Mouse (Mus musculus) heart, embryonic 14.5 days (tissue): ENCODE data around the gene Camk2g. TPM values are rescaled to one million over a fixed set of nuclear protein-coding genes. Genes with fewer than 3 reads are reported as not detected.
A peak's percentile ranks its signal among the peaks of the same experiment; 100 is the strongest.

Experiments used
- ATAC-seq: fragments of 200-750 bp; cut with Nextera tagmentation; 2 replicates; pipeline ENCODE4 v1.8.0; 2017; ENCODE audit warnings: low read depth, moderate TSS enrichment; ENCODE audit not compliant: insufficient number of reproducible peaks, insufficient read depth, low FRiP score
- H3K27ac ChIP-seq, 2 experiments: fragments of 200-500 bp in 1 of 2; fragments of 300-500 bp in 1 of 2; sonication (generic) in 1 of 2; replicated peaks in 1 of 2; 2 replicates each; pipeline ENCODE4 v1.5.1; 2012 to 2014; ENCODE audit warnings: low read depth in 2 of 2, low read length in 2 of 2, control low read depth in 1 of 2, mild to moderate bottlenecking in 1 of 2, mixed read lengths in 1 of 2; ENCODE audit not compliant: control insufficient read depth in 1 of 2, insufficient read depth in 1 of 2
- H3K27me3 ChIP-seq: fragments of 300-500 bp; sonication (generic); 2 replicates; pipeline ENCODE4 v1.6.1; 2014; ENCODE audit warnings: mild to moderate bottlenecking, low read length, control low read depth; ENCODE audit not compliant: control insufficient read depth, insufficient read depth
- H3K36me3 ChIP-seq: fragments of 300-500 bp; sonication (generic); 2 replicates; pipeline ENCODE4 v1.6.1; 2014; ENCODE audit warnings: mild to moderate bottlenecking, control low read depth, low read length, mixed read lengths; ENCODE audit not compliant: control insufficient read depth, insufficient read depth
- H3K4me1 ChIP-seq, 2 experiments: fragments of 200-500 bp in 1 of 2; fragments of 300-500 bp in 1 of 2; sonication (generic) in 1 of 2; 2 replicates each; pipeline ENCODE4 v1.6.1; 2012 to 2014; ENCODE audit warnings: low read length in 2 of 2, control low read depth in 1 of 2, mixed read lengths in 1 of 2; ENCODE audit not compliant: control insufficient read depth in 2 of 2, insufficient read depth in 2 of 2
- H3K4me2 ChIP-seq: fragments of 300-500 bp; sonication (generic); 2 replicates; pipeline ENCODE4 v1.6.1; 2014; ENCODE audit warnings: mild to moderate bottlenecking, low read length
- H3K4me3 ChIP-seq, 2 experiments: fragments of 200-500 bp in 1 of 2; fragments of 300-500 bp in 1 of 2; sonication (generic) in 1 of 2; 2 replicates each; pipeline ENCODE4 v1.5.1; 2012 to 2014; ENCODE audit warnings: low read length in 2 of 2, mild to moderate bottlenecking in 2 of 2, control low read depth in 1 of 2, low read depth in 1 of 2, moderate library complexity in 1 of 2; ENCODE audit not compliant: control insufficient read depth in 1 of 2, insufficient read depth in 1 of 2
- H3K9ac ChIP-seq: fragments of 300-500 bp; sonication (generic); 2 replicates; pipeline ENCODE4 v1.6.1; 2014; ENCODE audit warnings: mild to moderate bottlenecking, low read length
- H3K9me3 ChIP-seq: fragments of 300-500 bp; sonication (generic); 2 replicates; pipeline ENCODE4 v1.6.1; 2016; ENCODE audit warnings: low read length, control low read depth; ENCODE audit not compliant: control insufficient read depth
- WGBS: fragments of 180-500 bp; shearing (Covaris S2); extraction: QIAGEN DNeasy Blood & Tissue Kit; methylation state at CpG from one replicate; pipeline ENCODE4 v1.1.7; 2014; 5-methylcytosine and 5-hydroxymethylcytosine counted together
- polyA plus RNA-seq: library from polyadenylated mRNA; unstranded; fragments of >200 nt; fragmentation: Nextera tagmentation; extraction: Ambion mirVana; gene quantifications from 2 replicates; pipeline ENCODE4 v1.2.1, GENCODE M21; 2014

Camk2g gene
- polyA plus RNA-seq, 1 experiment from 2014 or later, result 64.0 TPM

DNA sequence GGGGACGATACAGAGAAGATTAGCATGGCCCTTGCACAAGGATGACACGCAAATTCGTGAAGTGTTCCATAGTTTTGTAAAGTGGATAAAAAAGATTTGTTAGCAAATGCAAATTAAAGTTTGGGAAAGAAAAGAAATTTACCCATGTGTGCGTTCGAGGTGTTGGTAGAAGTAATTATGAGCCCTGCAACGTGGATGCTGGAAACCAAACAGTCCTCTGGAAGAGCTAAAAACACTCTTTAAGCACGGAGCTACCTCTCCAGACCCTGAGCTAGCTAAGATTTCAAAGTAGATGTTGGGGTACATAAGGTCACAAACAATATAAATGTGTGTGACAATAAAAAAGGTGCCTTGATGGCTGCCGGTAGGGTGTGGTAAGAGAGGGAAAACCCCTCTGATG is 92.3 kb downstream of the Camk2g start:
- peak overlapping the region; percentile 21 to 73; a peak in 3 of 4 replicates for H3K4me3 ChIP-seq
- H3K27me3 ChIP-seq, result no peaks in the 10 kb centered on the region
- peaks cover 3 to 48% of the 10 kb centered on the region in 2 experiments for H3K4me1 ChIP-seq
- H3K4me2 ChIP-seq, result peak overlapping the region; percentile 71
- peak overlapping the region; percentile 92 for H3K9ac ChIP-seq
- no peak for ATAC-seq
- H3K36me3 ChIP-seq, result peaks cover 53% of the 10 kb centered on the region
- WGBS, result 71% methylated on average over 8 of the region's 8 CpGs
- peak overlapping the region; percentile 63 to 86 for H3K27ac ChIP-seq
- no peaks in the 10 kb centered on the region for H3K9me3 ChIP-seq

DNA sequence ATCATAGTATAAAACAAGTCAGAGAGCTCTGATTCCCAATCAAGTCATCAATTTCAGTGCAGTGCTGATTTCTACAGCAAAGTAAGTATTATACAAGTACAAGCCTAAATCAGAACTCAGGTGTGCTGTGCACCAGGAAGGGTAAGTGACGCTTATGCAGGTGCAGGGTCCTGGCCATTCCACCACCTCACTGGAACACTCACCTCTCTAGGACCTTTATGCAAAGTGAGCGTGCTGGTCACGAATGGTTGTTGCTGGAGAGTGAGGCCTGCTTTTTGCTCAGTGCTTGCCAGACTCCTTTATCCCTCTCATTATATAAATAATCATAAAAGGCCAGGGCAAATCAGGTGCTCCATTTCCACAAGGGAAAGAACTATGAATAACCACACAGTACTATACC is 93.5 kb downstream of the Camk2g start:
- Histone ChIP-seq H3K4me1 (peaks cover 11 to 57% of the 10 kb centered on the region in 2 experiments), H3K4me2 (no peak overlapping the region), H3K36me3 (peaks cover 51% of the 10 kb centered on the region), H3K27ac (no peak overlapping the region), H3K9me3 (no peaks in the 10 kb centered on the region), H3K27me3 (no peaks in the 10 kb centered on the region), H3K9ac (peak overlapping the region; percentile 31; the same call in 1 of the 2 replicates), H3K4me3 (no peak overlapping the region)
- no peak for ATAC-seq
- 81% methylated on average over 3 of the region's 3 CpGs for WGBS

DNA sequence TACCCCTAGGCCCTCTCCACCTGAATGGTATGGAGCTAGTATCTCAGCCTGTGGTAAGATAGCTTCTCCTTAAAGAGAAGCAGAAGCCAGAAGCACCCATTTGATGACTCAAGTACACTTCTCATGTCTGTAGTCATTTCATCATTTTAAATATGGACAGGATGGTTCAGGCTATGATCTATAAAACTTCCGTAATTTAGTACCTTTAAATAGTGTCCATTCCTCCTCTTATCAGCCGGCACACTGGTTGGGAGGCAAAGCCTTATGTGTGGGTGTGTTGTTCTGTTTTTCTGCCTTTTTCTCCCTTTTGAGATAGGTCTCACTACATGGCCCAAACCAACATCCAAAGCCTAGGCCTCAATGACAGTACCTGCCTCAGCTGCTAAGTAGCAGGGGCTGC is 95.4 kb downstream of the Camk2g start:
- H3K9ac ChIP-seq, result no peak overlapping the region
- no peak overlapping the region for H3K4me2 ChIP-seq
- no peak overlapping the region for H3K27ac ChIP-seq
- no peak for ATAC-seq
- H3K9me3 ChIP-seq, result no peaks in the 10 kb centered on the region
- peaks cover 45% of the 10 kb centered on the region for H3K36me3 ChIP-seq
- H3K4me3 ChIP-seq, result no peak overlapping the region
- peaks cover 14 to 60% of the 10 kb centered on the region in 2 experiments for H3K4me1 ChIP-seq
- H3K27me3 ChIP-seq, result no peaks in the 10 kb centered on the region
- WGBS, result 64% methylated on average over 2 of the region's 2 CpGs

DNA sequence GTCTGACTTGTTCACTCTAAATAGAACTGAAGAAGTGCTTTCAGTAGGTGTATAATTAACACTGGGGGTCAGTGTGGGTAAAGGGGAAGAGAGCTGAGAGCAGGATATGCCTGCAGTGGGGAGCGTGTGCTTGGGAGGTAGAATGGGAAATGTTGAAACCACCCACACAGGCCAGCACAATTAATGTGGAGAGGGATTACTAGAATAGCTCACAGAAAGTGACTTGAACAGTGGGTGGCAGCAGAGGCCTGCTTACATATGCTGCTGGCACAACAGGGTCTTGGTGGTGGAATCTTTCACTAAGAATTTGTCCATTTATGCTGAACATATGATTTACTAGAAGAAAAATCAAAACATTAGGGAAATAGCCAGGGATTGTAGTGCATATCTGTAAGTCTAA is 96.9 kb downstream of the Camk2g start:
- H3K27ac ChIP-seq, result no peak overlapping the region; a peak in 2 of 4 replicates
- H3K9ac ChIP-seq, result peak overlapping the region; percentile 93
- peak overlapping the region; percentile 10 to 72; a peak in 3 of 4 replicates for H3K4me3 ChIP-seq
- H3K4me1 ChIP-seq, result peaks cover 14 to 59% of the 10 kb centered on the region in 2 experiments
- peak overlapping the region; percentile 83 for H3K4me2 ChIP-seq
- H3K27me3 ChIP-seq, result no peaks in the 10 kb centered on the region
- no peak; the same call in 1 of the 2 replicates for ATAC-seq
- WGBS, result 7% methylated on average over 1 of the region's 1 CpGs
- no peaks in the 10 kb centered on the region for H3K9me3 ChIP-seq
- peaks cover 61% of the 10 kb centered on the region for H3K36me3 ChIP-seq

DNA sequence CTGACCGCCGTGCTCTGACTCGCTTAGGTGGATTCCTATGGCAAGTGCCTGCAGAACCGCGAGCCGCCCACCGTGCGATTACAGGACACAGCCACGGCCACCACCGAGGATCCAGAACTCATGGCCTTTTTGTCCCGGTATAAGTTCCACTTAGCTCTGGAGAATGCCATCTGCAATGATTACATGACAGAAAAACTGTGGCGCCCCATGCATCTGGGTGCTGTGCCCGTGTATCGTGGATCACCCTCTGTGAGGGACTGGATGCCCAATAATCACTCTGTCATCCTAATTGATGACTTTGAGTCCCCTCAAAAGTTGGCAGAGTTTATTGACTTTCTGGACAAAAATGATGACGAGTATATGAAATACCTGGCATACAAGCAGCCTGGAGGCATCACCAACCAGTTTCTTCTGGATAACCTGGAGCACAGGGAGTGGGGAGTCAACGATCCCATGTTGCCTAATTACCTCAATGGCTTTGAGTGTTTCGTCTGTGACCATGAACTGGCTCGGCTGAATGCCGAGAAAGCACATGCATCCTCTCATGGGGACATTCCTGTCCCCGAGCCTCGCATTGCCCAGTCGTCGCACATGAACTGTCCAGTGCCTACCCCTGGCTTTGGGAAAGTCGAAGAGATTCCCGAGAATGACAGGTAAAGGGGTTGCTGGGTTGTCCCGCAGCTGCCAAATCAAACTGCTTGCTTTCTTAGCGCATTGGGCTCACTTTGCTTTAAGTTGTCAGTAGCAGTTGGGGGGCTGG is 97.9 kb downstream of the Camk2g start:
- peaks cover 68% of the 10 kb centered on the region for H3K36me3 ChIP-seq
- 10% methylated on average over 27 of the region's 27 CpGs for WGBS
- H3K4me1 ChIP-seq, result peaks cover 14 to 48% of the 10 kb centered on the region in 2 experiments
- H3K9me3 ChIP-seq, result no peaks in the 10 kb centered on the region
- H3K27me3 ChIP-seq, result no peaks in the 10 kb centered on the region
- H3K27ac ChIP-seq, result peak overlapping the region in 1 of 2 experiments; percentile 96; a peak in 2 of 4 replicates
- peak overlapping the region; percentile 83 for H3K4me2 ChIP-seq
- H3K4me3 ChIP-seq, result peak overlapping the region; percentile 60 to 72
- no peak for ATAC-seq
- H3K9ac ChIP-seq, result peak overlapping the region; percentile 93

DNA sequence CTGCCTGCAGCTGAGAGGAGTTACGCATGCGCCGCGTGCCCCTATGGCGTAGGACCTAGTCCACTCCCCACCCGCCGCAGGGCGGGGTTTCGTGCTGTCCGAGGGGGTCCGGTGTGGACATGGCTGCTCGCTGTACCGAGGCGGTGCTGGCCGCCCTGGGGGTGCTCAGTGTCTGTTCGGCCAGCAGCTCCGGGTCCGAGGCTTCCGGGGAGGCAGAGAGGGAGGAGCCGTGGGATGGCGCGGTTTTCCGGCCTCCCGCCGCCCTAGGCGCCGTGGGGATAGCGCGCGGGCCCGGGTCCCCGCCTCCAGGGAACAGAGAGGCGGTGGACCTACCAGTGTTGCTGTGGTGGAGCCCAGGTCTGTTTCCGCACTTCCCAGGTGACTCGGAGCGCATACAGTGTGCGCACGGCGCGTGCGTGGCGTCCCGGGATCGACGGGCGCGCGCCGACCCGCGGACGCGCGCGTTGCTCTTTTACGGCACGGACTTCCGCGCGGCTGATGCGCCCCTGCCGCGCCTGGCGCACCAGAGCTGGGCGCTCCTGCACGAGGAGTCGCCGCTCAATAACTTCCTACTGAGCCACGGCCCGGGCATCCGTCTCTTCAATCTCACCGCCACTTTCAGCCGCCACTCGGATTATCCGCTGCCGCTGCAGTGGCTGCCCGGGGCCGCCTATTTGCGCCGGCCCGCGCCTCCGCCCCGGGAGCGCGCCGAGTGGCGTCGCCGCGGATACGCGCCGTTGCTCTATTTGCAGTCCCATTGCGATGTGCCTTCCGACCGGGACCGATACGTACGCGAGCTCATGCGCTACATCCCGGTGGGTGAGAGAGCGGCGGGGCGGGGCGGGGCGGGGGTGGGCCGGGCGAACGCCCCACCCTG is 98.8 kb downstream of the Camk2g start, which contains the start of gene Fut11:
Fut11 (plus strand) TSS at position 85 of the 877 bp plus-strand sequence.
- no peaks in the 10 kb centered on the region for H3K27me3 ChIP-seq
- H3K4me3 ChIP-seq, result peak within 1 kb of the TSS; percentile 60 to 72
- H3K36me3 ChIP-seq, result peaks cover 68% of the 10 kb centered on the region
- WGBS, result under 1% methylated on average over 99 of the region's 111 CpGs
- H3K4me2 ChIP-seq, result peak within 1 kb of the TSS; percentile 83
- peak; percentile 90 for ATAC-seq
- H3K4me1 ChIP-seq, result peaks cover 14 to 40% of the 10 kb centered on the region in 2 experiments
- no peaks in the 10 kb centered on the region for H3K9me3 ChIP-seq
- H3K9ac ChIP-seq, result peak within 1 kb of the TSS; percentile 93
- H3K27ac ChIP-seq, result peak within 1 kb of the TSS; percentile 82 to 96

DNA sequence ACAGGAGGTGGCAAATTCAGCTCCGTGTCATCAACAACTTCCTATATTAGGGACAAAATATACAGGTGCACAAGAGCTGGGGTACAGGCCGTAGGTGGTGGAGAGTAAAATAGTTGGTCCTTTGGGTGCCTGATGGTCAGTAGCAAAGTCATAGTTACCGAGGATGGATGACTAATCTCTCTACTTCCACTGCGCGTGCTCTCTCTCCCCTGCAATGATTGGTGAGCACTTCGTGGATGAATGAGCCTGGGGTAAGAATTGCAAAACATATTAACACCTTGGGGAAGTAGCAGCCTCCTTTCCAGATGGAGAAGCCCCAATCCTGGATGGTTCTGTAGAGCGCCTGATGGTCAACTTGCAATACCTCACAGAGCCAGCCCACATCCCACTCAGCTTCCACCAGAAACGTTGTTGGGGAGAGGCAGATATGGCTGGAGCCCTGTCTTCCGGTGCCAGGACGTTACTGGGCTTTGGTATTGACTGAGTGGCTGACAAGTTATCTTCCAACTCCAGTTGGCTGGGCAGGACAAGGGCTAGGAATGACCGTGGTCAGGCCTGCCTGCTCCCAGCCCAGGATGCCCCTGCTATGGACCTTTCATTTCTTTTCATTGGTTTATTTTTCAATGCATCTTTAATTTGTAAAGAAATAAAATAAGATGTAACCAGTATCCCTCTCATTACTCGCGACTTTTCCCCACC is 99.6 kb downstream of the Camk2g start:
- H3K4me1 ChIP-seq, result peaks cover 14 to 38% of the 10 kb centered on the region in 2 experiments
- peak overlapping the region; percentile 82 to 96; a peak in 2 of 4 replicates for H3K27ac ChIP-seq
- peak overlapping the region; percentile 60 to 72 for H3K4me3 ChIP-seq
- H3K27me3 ChIP-seq, result no peaks in the 10 kb centered on the region
- no peaks in the 10 kb centered on the region for H3K9me3 ChIP-seq
- H3K36me3 ChIP-seq, result peaks cover 70% of the 10 kb centered on the region
- no peak for ATAC-seq
- peak overlapping the region; percentile 93 for H3K9ac ChIP-seq
- H3K4me2 ChIP-seq, result peak overlapping the region; percentile 83
- 45% methylated on average over 13 of the region's 13 CpGs for whole genome bisulfite sequencing
